Mouse (Mus musculus) gastrocnemius, postnatal 14 days (tissue): ENCODE measurements around the gene Zfp58. TPM values are rescaled to one million over a fixed set of nuclear protein-coding genes. Genes with fewer than 3 reads are reported as not detected.
"Not testable (repeated sequence)": the region's sequence is repeated elsewhere in the genome, so short reads cannot be mapped to it uniquely, and the experiment has no call there.

ENCODE experiments used
- DNase-seq: peaks from one replicate; pipeline ENCODE4 v3.0.0; 2021; ENCODE audit warnings: mixed read lengths
- intact Hi-C: fragments of 180-260 bp; cut with DNase I; formaldehyde crosslinking; loops from one replicate; pipeline ENCODE4 v1.15.1; 2025; ENCODE audit warnings: low total_unique reads
- long read RNA-seq, 2 experiments: library from polyadenylated mRNA; stranded (forward); transcript quantifications; one replicate each; pipeline ENCODE4 v2.0.0; 2021
- total RNA-seq, 2 experiments: library from RNA; stranded (reverse); gene quantifications; 2 replicates each; pipeline ENCODE4 v1.2.3; 2021

The Zfp58 gene
- total RNA-seq: 1 to 10 TPM; 3.6 to 3.7 TPM
- long read RNA-seq, experiment 1, partial matches to known transcripts: 0 of 2 reads
- long read RNA-seq, experiment 1, other reads (novel, unspliced or antisense): 0 of 2 reads
- long read RNA-seq, experiment 2, partial matches to known transcripts: 0 of 2 reads
- long read RNA-seq, experiment 2, other reads (novel, unspliced or antisense): 0 of 2 reads

- DNase-seq: peak; percentile 74
- intact Hi-C loops: no loop called here
Measured at GRCm38 (mm10) chr13:67500084-67500719, at the start of gene Zfp58. Gene Zfp58, minus strand, starts transcription at chr13:67500555.

GRCm38 (mm10) chr13:67545941-67546340 lies 45.6 kb upstream of the Zfp58 start:
- intact Hi-C loops: no loop called here
- no peak for DNase-seq

- no peak for DNase-seq
- intact Hi-C loops: no loop called here
Measured at GRCm38 (mm10) chr13:67527049-67527730, 26.8 kb upstream of the Zfp58 start.

- intact Hi-C loops: no loop called here
- peak; percentile 90 for DNase-seq
Measured at GRCm38 (mm10) chr13:67525753-67526410, 25.5 kb upstream of the Zfp58 start, which contains the start of the genes Gm26965 and Zfp87. Gene Gm26965, minus strand, starts transcription at chr13:67526151. Gene Zfp87, minus strand, starts transcription at chr13:67526177.

GRCm38 (mm10) chr13:67500908-67501307 lies 553 bp upstream of the Zfp58 start:
- intact Hi-C loops: no loop called here
- no peak for DNase-seq

- intact Hi-C loops: no loop called here
- DNase-seq: no peak
Measured at GRCm38 (mm10) chr13:67495631-67496030, 4.7 kb downstream of the Zfp58 start.

- DNase-seq: no peak
- intact Hi-C loops: no loop called here
Measured at GRCm38 (mm10) chr13:67484424-67484811, 15.9 kb downstream of the Zfp58 start.

- intact Hi-C loops: no loop called here
- peak; percentile 84 for DNase-seq
Measured at GRCm38 (mm10) chr13:67483625-67484423, 16.5 kb downstream of the Zfp58 start, which contains the start of gene Zfp874b. Gene Zfp874b, minus strand, starts transcription at chr13:67484258.

GRCm38 (mm10) chr13:67481528-67481927 lies 18.8 kb downstream of the Zfp58 start:
- intact Hi-C loops: no loop called here
- no peak for DNase-seq

- no peak for DNase-seq
- intact Hi-C loops: no loop called here
Measured at GRCm38 (mm10) chr13:67469274-67469673, 31.1 kb downstream of the Zfp58 start.

- DNase-seq, intact Hi-C loops: not testable (repeated sequence)
Measured at GRCm38 (mm10) chr13:67463506-67464185, 36.7 kb downstream of the Zfp58 start.

GRCm38 (mm10) chr13:67452021-67452309 lies 48.4 kb downstream of the Zfp58 start:
- intact Hi-C loops: no loop called here
- DNase-seq: no peak

GRCm38 (mm10) chr13:67451172-67452020 lies 49.0 kb downstream of the Zfp58 start, which contains the start of gene Zfp874a:
Gene Zfp874a, minus strand, starts transcription at chr13:67451624.
- intact Hi-C loops: no loop called here

More at GRCm38 (mm10) chr13:67451172-67452020, 49.0 kb downstream of the Zfp58 start, which contains the start of gene Zfp874a:
- peak; percentile 88 for DNase-seq

Other genes starting within 250 kb of the Zfp58 start
- gene Zfp458, start 222.1 kb downstream of the Zfp58 start, total RNA-seq: 1 to 10 TPM; 1.1 to 1.2 TPM
- 1 to 10 TPM in 1 of 2 experiments, under 1 TPM in 1; 0.80 to 2.0 TPM for gene Zfp457, start 194.1 kb downstream of the Zfp58 start, total RNA-seq
- gene Zfp595, start 168.0 kb downstream of the Zfp58 start, total RNA-seq: 1 to 10 TPM; 1.2 TPM
- gene Gm28044, start 140.0 kb downstream of the Zfp58 start, total RNA-seq: under 1 TPM in 1 of 2 experiments, not detected in 1; 0.66 TPM
- gene Zfp953, start 139.9 kb downstream of the Zfp58 start, total RNA-seq: under 1 TPM; 0.89 to 0.90 TPM
- gene Gm28041, start 124.8 kb downstream of the Zfp58 start, total RNA-seq: under 1 TPM; 0.35 TPM
- under 1 TPM; 0.18 to 0.21 TPM for gene Zfp456, start 124.7 kb downstream of the Zfp58 start, total RNA-seq
- gene Zfp429, start 100.7 kb downstream of the Zfp58 start, total RNA-seq: 1 to 10 TPM in 1 of 2 experiments, under 1 TPM in 1; 0.64 to 1.8 TPM
- gene Zfp459, start 79.1 kb downstream of the Zfp58 start, total RNA-seq: under 1 TPM; 0.20 to 0.21 TPM
- gene Zfp874a, start 48.9 kb downstream of the Zfp58 start, total RNA-seq: 1 to 10 TPM; 3.0 to 4.2 TPM
- gene Zfp874b, start 16.3 kb downstream of the Zfp58 start, total RNA-seq: 1 to 10 TPM; 6.5 to 8.4 TPM
- under 1 TPM in 1 of 2 experiments, not detected in 1; 0.23 TPM for gene Gm26965, start 25.6 kb upstream of the Zfp58 start, total RNA-seq
- 1 to 10 TPM; 5.1 to 5.8 TPM for gene Zfp87, start 25.6 kb upstream of the Zfp58 start, total RNA-seq
- gene Zfp748, start 53.3 kb upstream of the Zfp58 start, total RNA-seq: 1 to 10 TPM; 2.1 to 2.6 TPM
- gene Zfp729b, start 109.2 kb upstream of the Zfp58 start, total RNA-seq: 1 to 10 TPM; 2.4 to 2.8 TPM
- 1 to 10 TPM in 1 of 2 experiments, under 1 TPM in 1; 0.72 to 1.2 TPM for gene Gm49345, start 137.2 kb upstream of the Zfp58 start, total RNA-seq
- gene Zfp729a, start 137.2 kb upstream of the Zfp58 start, total RNA-seq: 1 to 10 TPM; 2.5 to 2.6 TPM
- 1 to 10 TPM; 3.6 to 3.9 TPM for gene Zfp738, start 186.5 kb upstream of the Zfp58 start, total RNA-seq
- gene Zfp65, start 228.6 kb upstream of the Zfp58 start, total RNA-seq: 1 to 10 TPM; 3.8 to 4.8 TPM